Mouse (Mus musculus): ENCODE measurements around the gene Madcam1. TPM values are rescaled to one million over a fixed set of nuclear protein-coding genes. Genes with fewer than 3 reads are reported as not detected.

Gene Madcam1
- polyA plus RNA-seq, 1 experiment from 2014 or later: 0.90 TPM

DNA sequence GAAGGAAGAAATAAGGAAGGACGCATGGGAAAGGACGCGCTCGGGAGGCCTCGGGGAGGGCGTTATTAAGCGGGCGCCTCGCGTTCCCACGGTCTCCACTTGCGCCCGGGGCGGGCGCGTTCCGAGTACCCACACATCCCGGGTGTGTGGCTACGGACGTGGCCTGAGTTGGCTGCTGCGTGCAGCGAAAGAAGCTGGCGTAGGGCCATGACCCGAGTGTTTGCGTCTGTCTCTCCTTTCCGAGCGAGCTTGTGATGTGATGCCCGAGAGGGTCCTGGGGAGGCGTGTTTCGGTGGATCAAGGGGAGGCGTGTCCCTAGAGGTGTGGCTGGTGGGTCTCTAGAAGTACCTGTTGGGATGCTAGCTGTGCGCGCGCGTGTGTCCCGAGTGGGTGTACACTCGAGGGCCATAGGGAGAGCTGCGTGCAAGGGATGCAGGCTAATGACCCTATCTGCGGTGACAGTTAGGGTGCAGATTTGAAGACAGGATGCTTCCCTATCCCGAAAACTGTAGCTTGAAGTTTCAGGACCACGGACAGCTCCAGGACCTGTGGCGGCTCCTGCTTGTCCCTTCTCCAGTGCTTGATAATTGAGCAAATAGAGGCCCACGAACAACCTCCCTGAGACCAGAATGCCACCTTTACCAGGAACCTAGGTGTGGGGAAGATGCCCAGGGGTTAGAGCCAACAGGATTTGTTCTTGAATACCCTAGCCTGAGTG is 53.4 kb downstream of the Madcam1 start:
- no peak overlapping the region for H3K27ac ChIP-seq
- 0 out of 2 replicates have a peak, but pooled peaks have one; percentile 11 for ATAC-seq
- H3K4me2 ChIP-seq (replicated peaks): peak overlapping the region; percentile 92
- H3K4me1 ChIP-seq (replicated peaks): peaks cover 21% of the 10 kb centered on the region
- peaks cover 64% of the 10 kb centered on the region for H3K27me3 ChIP-seq
- H3K9me3 ChIP-seq: no peaks in the 10 kb centered on the region
- H3K4me3 ChIP-seq (replicated peaks): peak overlapping the region; percentile 60
- H3K36me3 ChIP-seq: no peaks in the 10 kb centered on the region
- H3K9ac ChIP-seq (replicated peaks): peak overlapping the region; percentile 73
- 6% methylated on average over 43 of the region's 43 CpGs for WGBS

Other genes starting within 250 kb of the Madcam1 start
- gene Vmn2r83, start 195.8 kb upstream of the Madcam1 start, polyA plus RNA-seq (2015; fragmentation: Nextera tagmentation; extraction: Ambion mirVana): not detected in 2 replicates
- 9.5 and 10.5 TPM in 2 replicates for gene Plpp2, start 130.8 kb upstream of the Madcam1 start, polyA plus RNA-seq (2015; fragmentation: Nextera tagmentation; extraction: Ambion mirVana)
- gene Mier2, start 109.4 kb upstream of the Madcam1 start, polyA plus RNA-seq (2015; fragmentation: Nextera tagmentation; extraction: Ambion mirVana): 50.4 and 61.4 TPM in 2 replicates
- not detected in 2 replicates for gene Theg, start 77.2 kb upstream of the Madcam1 start, polyA plus RNA-seq (2015; fragmentation: Nextera tagmentation; extraction: Ambion mirVana)
- gene C2cd4c, start 50.5 kb upstream of the Madcam1 start, polyA plus RNA-seq (2015; fragmentation: Nextera tagmentation; extraction: Ambion mirVana): 0.24 and 0.28 TPM in 2 replicates
- gene Shc2, start 26.6 kb upstream of the Madcam1 start, polyA plus RNA-seq (2015; fragmentation: Nextera tagmentation; extraction: Ambion mirVana): 18.4 and 20.5 TPM in 2 replicates
- gene Odf3l2, start 18.8 kb upstream of the Madcam1 start, polyA plus RNA-seq (2015; fragmentation: Nextera tagmentation; extraction: Ambion mirVana): 0.27 TPM in 1 of 2 replicates, not detected in the other
- 80.8 and 84.1 TPM in 2 replicates for gene Tpgs1, start 4.8 kb downstream of the Madcam1 start, polyA plus RNA-seq (2015; fragmentation: Nextera tagmentation; extraction: Ambion mirVana)
- gene Cdc34, start 17.6 kb downstream of the Madcam1 start, polyA plus RNA-seq (2015; fragmentation: Nextera tagmentation; extraction: Ambion mirVana): 109 and 110 TPM in 2 replicates
- 1.4 and 1.7 TPM in 2 replicates for gene Gzmm, start 24.5 kb downstream of the Madcam1 start, polyA plus RNA-seq (2015; fragmentation: Nextera tagmentation; extraction: Ambion mirVana)
- 564 and 608 TPM in 2 replicates for gene Bsg, start 39.9 kb downstream of the Madcam1 start, polyA plus RNA-seq (2015; fragmentation: Nextera tagmentation; extraction: Ambion mirVana)
- 0.18 and 0.43 TPM in 2 replicates for gene Hcn2, start 52.1 kb downstream of the Madcam1 start, polyA plus RNA-seq (2015; fragmentation: Nextera tagmentation; extraction: Ambion mirVana)
- gene Polrmt, start 82.0 kb downstream of the Madcam1 start, polyA plus RNA-seq (2015; fragmentation: Nextera tagmentation; extraction: Ambion mirVana): 38.5 and 43.9 TPM in 2 replicates
- gene Fgf22, start 90.5 kb downstream of the Madcam1 start, polyA plus RNA-seq (2015; fragmentation: Nextera tagmentation; extraction: Ambion mirVana): 1.1 and 1.3 TPM in 2 replicates
- 71.5 and 82.3 TPM in 2 replicates for gene Rnf126, start 102.4 kb downstream of the Madcam1 start, polyA plus RNA-seq (2015; fragmentation: Nextera tagmentation; extraction: Ambion mirVana)
- 0.63 and 1.1 TPM in 2 replicates for gene Fstl3, start 112.7 kb downstream of the Madcam1 start, polyA plus RNA-seq (2015; fragmentation: Nextera tagmentation; extraction: Ambion mirVana)
- not detected in 2 replicates for gene Prss57, start 126.4 kb downstream of the Madcam1 start, polyA plus RNA-seq (2015; fragmentation: Nextera tagmentation; extraction: Ambion mirVana)
- gene Palm, start 129.0 kb downstream of the Madcam1 start, polyA plus RNA-seq (2015; fragmentation: Nextera tagmentation; extraction: Ambion mirVana): 246 and 261 TPM in 2 replicates
- 0.36 and 0.85 TPM in 2 replicates for gene Misp, start 156.4 kb downstream of the Madcam1 start, polyA plus RNA-seq (2015; fragmentation: Nextera tagmentation; extraction: Ambion mirVana)
- gene Ptbp1, start 189.9 kb downstream of the Madcam1 start, polyA plus RNA-seq (2015; fragmentation: Nextera tagmentation; extraction: Ambion mirVana): 106 and 116 TPM in 2 replicates
- 14.9 and 16.9 TPM in 2 replicates for gene Prtn3, start 209.9 kb downstream of the Madcam1 start, polyA plus RNA-seq (2015; fragmentation: Nextera tagmentation; extraction: Ambion mirVana)
- gene Plppr3, start 210.1 kb downstream of the Madcam1 start, polyA plus RNA-seq (2015; fragmentation: Nextera tagmentation; extraction: Ambion mirVana): 426 and 432 TPM in 2 replicates
- not detected in 2 replicates for gene Elane, start 221.7 kb downstream of the Madcam1 start, polyA plus RNA-seq (2015; fragmentation: Nextera tagmentation; extraction: Ambion mirVana)
- gene Cfd, start 226.3 kb downstream of the Madcam1 start, polyA plus RNA-seq (2015; fragmentation: Nextera tagmentation; extraction: Ambion mirVana): not detected in 2 replicates
- gene Med16, start 244.4 kb downstream of the Madcam1 start, polyA plus RNA-seq (2015; fragmentation: Nextera tagmentation; extraction: Ambion mirVana): 62.9 and 69.1 TPM in 2 replicates
- gene Gm26602, start 246.3 kb downstream of the Madcam1 start, polyA plus RNA-seq (2015; fragmentation: Nextera tagmentation; extraction: Ambion mirVana): 17.5 and 34.1 TPM in 2 replicates

Measured in midbrain, embryonic 13.5 days (tissue).